Mouse (Mus musculus) central nervous system, embryonic 18 days (tissue): ENCODE data around the gene Cd109. TPM values are rescaled to one million over a fixed set of nuclear protein-coding genes. Genes with fewer than 3 reads are reported as not detected.

Experiments used
- polyA plus RNA-seq: library from polyadenylated mRNA; depleted of rRNA; stranded (reverse); fragments of >200 nt; gene quantifications from 2 replicates; pipeline ENCODE4 v1.2.3, GENCODE M21; 2012; rRNA removed

Gene Cd109
- polyA plus RNA-seq = 1.2 and 1.6 TPM in 2 replicates

GRCm38 (mm10) chr9:78615401-78616021, at the start of gene Cd109:
TSS of gene Cd109 (plus strand) at chr9:78615546.

GRCm38 (mm10) chr9:78587914-78588313, 27.4 kb upstream of the Cd109 start, which contains the start of gene Slc17a5:
TSS of gene Slc17a5 (minus strand) at chr9:78588041.

Other genes starting within 250 kb of the Cd109 start
- 3.7 and 4.6 TPM in 2 replicates for gene Dppa5a, start 247.4 kb upstream of the Cd109 start, polyA plus RNA-seq
- gene Ooep, start 236.8 kb upstream of the Cd109 start, polyA plus RNA-seq = 3.3 and 3.5 TPM in 2 replicates
- gene Ddx43, start 219.8 kb upstream of the Cd109 start, polyA plus RNA-seq = 0.45 and 0.66 TPM in 2 replicates
- gene Cgas, start 172.3 kb upstream of the Cd109 start, polyA plus RNA-seq = 1.0 TPM in 2 replicates
- gene Mto1, start 167.3 kb upstream of the Cd109 start, polyA plus RNA-seq = 26.2 and 28.5 TPM in 2 replicates
- gene Gm17324, start 166.8 kb upstream of the Cd109 start, polyA plus RNA-seq = 0.87 and 1.3 TPM in 2 replicates
- 6,695 and 7,112 TPM in 2 replicates for gene Eef1a1, start 126.4 kb upstream of the Cd109 start, polyA plus RNA-seq
- 10.1 and 10.2 TPM in 2 replicates for gene Slc17a5, start 27.5 kb upstream of the Cd109 start, polyA plus RNA-seq